Mouse (Mus musculus) T-cell, adult 66 days (primary cell): ENCODE measurements around the gene Mogat1. TPM values are rescaled to one million over a fixed set of nuclear protein-coding genes. Genes with fewer than 3 reads are reported as not detected.

ENCODE experiments used
- total RNA-seq, 2 experiments: library from RNA; stranded (reverse); gene quantifications; 3 replicates in 1 of 2; 4 replicates in 1 of 2; pipeline ENCODE4 v1.2.4; 2023

Gene Mogat1
- 1 to 10 TPM; 1.8 to 2.3 TPM for total RNA-seq

DNA sequence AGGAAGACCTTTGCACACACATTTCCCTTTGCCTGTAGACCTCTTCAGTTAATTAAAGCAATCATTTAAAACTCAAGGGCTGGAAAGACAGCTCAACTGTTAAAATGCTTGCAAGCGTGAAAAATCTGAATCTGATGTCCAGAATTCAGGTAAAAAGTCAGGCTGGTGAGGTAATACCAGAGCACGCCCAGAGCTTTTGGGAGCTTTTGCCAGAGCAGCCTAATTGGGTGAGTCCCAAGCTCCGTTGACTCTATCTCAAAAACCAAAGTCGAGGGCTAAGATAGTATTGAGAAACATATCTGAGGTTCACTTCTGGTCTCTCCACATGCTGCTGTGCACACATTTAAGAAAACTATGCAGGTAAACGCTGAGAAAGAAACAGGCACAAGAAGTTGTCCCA is at the start of gene Mogat1:
Mogat1 (plus strand) TSS at position 130 of the 400 bp plus-strand sequence.

DNA sequence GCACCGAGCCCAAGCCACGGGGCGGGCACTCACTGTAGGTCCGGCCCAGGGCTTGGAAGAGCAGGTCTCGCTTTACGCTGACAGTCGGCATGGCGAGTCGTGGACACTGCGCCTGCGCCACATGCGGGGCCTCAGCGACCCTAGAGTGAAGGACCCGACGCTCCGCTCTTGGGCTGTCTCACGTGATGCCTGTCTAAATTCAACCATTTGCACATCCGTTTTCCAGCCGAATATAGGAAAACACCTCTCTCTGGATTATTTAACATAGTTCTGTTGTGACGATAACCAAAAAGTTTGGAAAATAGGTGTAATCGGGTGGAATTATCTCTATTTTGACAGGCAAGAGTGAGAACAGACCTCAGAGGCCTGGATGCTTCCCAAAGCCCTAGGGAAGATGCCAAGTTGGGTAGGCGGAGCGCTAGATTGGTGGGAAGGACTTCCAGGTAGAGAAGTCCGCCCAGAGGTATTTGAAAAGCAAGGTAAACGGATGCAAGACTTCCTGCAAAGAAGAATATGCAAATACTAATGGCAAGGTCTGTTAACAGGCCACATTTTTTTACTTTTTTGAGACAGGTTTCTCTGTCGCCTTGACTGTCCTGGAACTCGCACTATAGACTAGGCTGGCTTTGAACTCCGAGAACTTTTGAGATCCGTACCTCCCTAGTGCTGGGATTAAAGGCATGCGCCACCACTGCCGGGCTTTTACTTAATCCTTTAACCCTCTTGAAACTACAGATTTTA is 21.9 kb upstream of the Mogat1 start, which contains the start of gene Farsb:
Farsb (minus strand) TSS at position 146 of the 741 bp plus-strand sequence.

DNA sequence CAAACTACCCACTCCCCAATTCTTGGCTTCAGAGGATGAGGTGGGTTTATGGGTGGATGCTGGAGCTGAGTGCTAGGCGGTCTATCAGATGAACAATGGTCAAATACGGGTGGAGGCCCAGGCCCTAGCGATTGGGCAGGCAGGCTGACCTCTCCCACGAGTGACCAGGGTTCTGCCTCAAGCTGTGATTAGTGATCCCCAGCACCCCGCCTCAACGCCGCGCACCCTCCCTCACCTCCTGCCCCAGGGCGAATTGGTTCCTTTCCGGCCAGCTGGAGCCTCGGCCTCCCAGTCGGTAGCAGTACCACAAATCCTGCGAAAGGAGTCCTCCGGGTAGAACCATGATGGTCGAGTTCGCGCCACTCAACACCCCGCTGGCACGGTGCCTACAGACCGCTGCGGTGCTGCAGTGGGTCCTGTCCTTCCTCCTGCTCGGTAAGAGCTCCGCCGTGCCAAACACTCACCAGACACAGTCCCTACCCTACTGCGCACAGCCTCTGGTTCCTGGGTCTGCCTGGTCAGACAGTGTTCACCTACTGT is 900 bp downstream of the Mogat1 start, which contains the start of gene BC035947:
BC035947 (minus strand) TSS at position 538 of the 540 bp plus-strand sequence.

Other genes with a start within 250 kb of the Mogat1 start
- not detected for gene Sgpp2, start 200.6 kb upstream of the Mogat1 start, total RNA-seq
- 10 to 100 TPM; 56.9 to 62.9 TPM for gene Farsb, start 22.1 kb upstream of the Mogat1 start, total RNA-seq
- not detected for gene BC035947, start 1.2 kb downstream of the Mogat1 start, total RNA-seq
- 10 to 100 TPM in 1 of 2 experiments, 1 to 10 TPM in 1; 8.2 to 10.5 TPM for gene Acsl3, start 146.8 kb downstream of the Mogat1 start, total RNA-seq
- gene Utp14b, start 147.0 kb downstream of the Mogat1 start, total RNA-seq: 10 to 100 TPM; 15.8 to 17.5 TPM